Mouse (Mus musculus) layer of hippocampus, postnatal 14 days (tissue): Measurements from ENCODE around the gene Aldh3b3. TPM values are rescaled to one million over a fixed set of nuclear protein-coding genes. Genes with fewer than 3 reads are reported as not detected.
A peak's percentile ranks its signal among the peaks of the same experiment; 100 is the strongest.

Experiments used
- DNase-seq, 2 experiments: peaks; one replicate each; pipeline ENCODE4 v3.0.0; 2021 to 2022; ENCODE audit warnings: low spot score in 2 of 2, mixed read lengths in 1 of 2
- total RNA-seq, 2 experiments: library from RNA; stranded (reverse); gene quantifications; 2 replicates each; pipeline ENCODE4 v1.2.3; 2021

The Aldh3b3 gene
- total RNA-seq, 2 experiments from 2014 or later, result not detected

GRCm38 (mm10) chr19:3999121-3999730, 40.8 kb downstream of the Aldh3b3 start:
- no peak for DNase-seq

GRCm38 (mm10) chr19:4000119-4000900, 41.9 kb downstream of the Aldh3b3 start, which contains the start of the genes Nudt8 and Gm49405:
Gene Nudt8, plus strand, starts transcription at chr19:4000580.
Gene Gm49405, plus strand, starts transcription at chr19:4000626.
- DNase-seq, result peak; percentile 96 to 98

- no peak for DNase-seq
These were observed 42.6 kb downstream of the Aldh3b3 start for GRCm38 (mm10) chr19:4000949-4001525.

GRCm38 (mm10) chr19:4001752-4002151, 43.3 kb downstream of the Aldh3b3 start:
- DNase-seq, result no peak

- no peak for DNase-seq
These were observed 44.7 kb downstream of the Aldh3b3 start, which contains the start of gene Doc2g for GRCm38 (mm10) chr19:4003112-4003511. Gene Doc2g, plus strand, starts transcription at chr19:4003313.

GRCm38 (mm10) chr19:4003641-4004040, 45.2 kb downstream of the Aldh3b3 start:
- DNase-seq, result no peak

GRCm38 (mm10) chr19:4004331-4004730, 45.9 kb downstream of the Aldh3b3 start:
- no peak for DNase-seq

GRCm38 (mm10) chr19:4005091-4005490, 46.6 kb downstream of the Aldh3b3 start:
- DNase-seq, result no peak

GRCm38 (mm10) chr19:4005971-4006370, 47.5 kb downstream of the Aldh3b3 start:
- no peak for DNase-seq

- no peak for DNase-seq
These were observed 52.6 kb downstream of the Aldh3b3 start for GRCm38 (mm10) chr19:4011086-4011485.

GRCm38 (mm10) chr19:4012432-4013022, 54.1 kb downstream of the Aldh3b3 start, which contains the start of gene Ndufv1:
Gene Ndufv1, minus strand, starts transcription at chr19:4012806.
- DNase-seq, result peak; percentile 96 to 99

- no peak for DNase-seq
These were observed 54.6 kb downstream of the Aldh3b3 start for GRCm38 (mm10) chr19:4013066-4013465.

- DNase-seq, result no peak
These were observed 56.4 kb downstream of the Aldh3b3 start for GRCm38 (mm10) chr19:4014802-4015201.

GRCm38 (mm10) chr19:4015635-4016034, 57.2 kb downstream of the Aldh3b3 start:
- no peak for DNase-seq

GRCm38 (mm10) chr19:4017921-4018587, 59.6 kb downstream of the Aldh3b3 start:
- no peak for DNase-seq

- DNase-seq, result peak; percentile 73 to 86
These were observed 60.5 kb downstream of the Aldh3b3 start for GRCm38 (mm10) chr19:4018743-4019583.
